Mouse (Mus musculus) thymus, postnatal 4 days (tissue): ENCODE results near the gene Gm20503.

Experiments used
- DNase-seq: peaks from one replicate; pipeline ENCODE4 v3.0.0; 2021

Gene Gm20503

DNA sequence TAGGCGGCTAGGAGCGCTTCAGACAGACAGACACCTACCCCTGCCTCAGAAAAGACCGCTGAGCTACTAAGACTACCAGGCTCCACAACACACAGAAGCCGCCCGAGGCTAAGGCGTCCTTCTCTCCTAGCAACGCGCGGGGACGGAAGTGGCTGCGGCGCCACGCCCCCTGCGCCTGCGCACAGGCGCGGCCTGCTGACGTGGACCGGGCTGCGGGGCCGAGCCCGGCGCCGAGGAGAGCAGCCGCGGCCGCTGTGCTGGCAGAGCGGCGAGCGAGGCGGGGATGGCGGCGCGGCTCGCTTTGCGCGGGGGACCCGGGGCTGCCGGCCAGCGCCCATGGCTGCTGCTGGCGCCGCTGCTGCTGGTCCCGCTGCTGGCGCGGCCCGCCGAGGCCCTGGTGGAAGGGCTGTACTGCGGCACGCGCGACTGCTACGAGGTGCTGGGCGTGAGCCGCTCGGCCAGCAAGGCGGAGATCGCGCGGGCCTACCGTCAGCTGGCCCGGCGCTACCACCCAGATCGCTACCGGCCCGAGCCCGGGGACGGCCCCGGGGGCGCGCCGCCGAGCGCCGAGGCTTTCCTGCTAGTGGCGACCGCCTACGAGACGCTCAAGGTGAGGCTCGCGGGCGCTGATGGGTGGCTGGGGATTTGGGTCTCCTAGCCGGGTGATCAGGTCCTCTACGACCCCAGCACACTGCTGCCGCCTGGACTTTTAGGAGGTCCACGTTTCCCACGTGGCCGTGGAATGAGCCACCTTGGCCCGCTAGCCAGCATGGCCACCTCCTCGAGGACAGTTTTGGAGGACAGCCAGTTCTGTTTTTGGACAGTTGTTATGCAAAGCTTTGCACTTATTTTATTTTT lies at the start of gene Gm20503:
Gm20503 (plus strand) TSS at position 263 of the 858 bp plus-strand sequence.
- DNase-seq: peak; percentile 94

DNA sequence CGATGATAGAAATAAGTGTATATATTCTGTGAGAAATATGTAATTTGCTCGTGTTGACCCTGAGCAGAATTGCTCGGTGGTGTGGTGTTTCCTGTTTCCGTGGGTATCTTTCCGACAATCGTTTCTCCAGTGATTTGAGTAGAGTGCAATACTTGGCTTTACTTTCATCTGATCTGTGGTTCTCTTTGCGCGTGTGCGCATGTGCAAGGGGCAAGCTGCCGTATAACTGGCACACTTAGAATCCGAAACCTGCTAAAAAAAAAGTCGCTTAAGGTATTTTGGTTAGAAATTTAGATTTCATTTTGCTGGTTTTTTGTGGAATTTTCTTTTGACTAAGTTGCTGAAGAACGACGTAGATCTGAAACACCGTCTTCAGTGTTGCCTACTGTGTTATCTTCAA lies 41.3 kb upstream of the Gm20503 start:
- no peak for DNase-seq

- no peak for DNase-seq
Measured at GRCm38 (mm10) chr4:58963271-58963670, 39.7 kb upstream of the Gm20503 start.

DNA sequence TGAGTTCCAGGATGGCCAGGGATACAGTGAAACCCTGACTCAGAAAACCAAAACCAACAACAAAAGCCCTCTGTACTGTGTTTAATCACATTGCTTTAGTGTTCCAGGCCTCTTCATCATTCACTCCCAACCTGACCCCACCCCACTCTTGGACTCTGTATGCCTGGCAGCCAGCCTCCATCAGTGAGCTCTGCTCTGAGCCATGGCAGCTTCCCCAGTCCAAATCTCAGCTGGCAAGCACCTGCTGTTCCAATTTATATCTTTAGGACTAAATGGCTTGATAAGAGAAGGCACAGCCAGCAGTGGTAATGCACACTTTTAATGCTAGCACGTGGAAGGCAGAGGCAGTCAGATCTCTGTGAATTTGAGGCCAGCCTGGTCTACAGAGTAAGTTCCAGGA lies 37.9 kb upstream of the Gm20503 start:
- DNase-seq: no peak

GRCm38 (mm10) chr4:58970678-58971077 lies 32.3 kb upstream of the Gm20503 start:
- DNase-seq: no peak

- peak; percentile 2 for DNase-seq
Measured at GRCm38 (mm10) chr4:58975711-58976110, 27.3 kb upstream of the Gm20503 start.

GRCm38 (mm10) chr4:58981421-58981820 lies 21.6 kb upstream of the Gm20503 start:
- no peak for DNase-seq

- no peak for DNase-seq
Measured at GRCm38 (mm10) chr4:58982806-58983205, 20.2 kb upstream of the Gm20503 start.

- peak; percentile 92 for DNase-seq
Measured at GRCm38 (mm10) chr4:58985157-58985648, 17.8 kb upstream of the Gm20503 start.

GRCm38 (mm10) chr4:58986540-58987190 lies 16.3 kb upstream of the Gm20503 start, which contains the start of gene Ptgr1:
Ptgr1 (minus strand) TSS chr4:58987119.
- DNase-seq: peak; percentile 94

- DNase-seq: no peak
Measured at GRCm38 (mm10) chr4:58989303-58989898, 13.6 kb upstream of the Gm20503 start.

DNA sequence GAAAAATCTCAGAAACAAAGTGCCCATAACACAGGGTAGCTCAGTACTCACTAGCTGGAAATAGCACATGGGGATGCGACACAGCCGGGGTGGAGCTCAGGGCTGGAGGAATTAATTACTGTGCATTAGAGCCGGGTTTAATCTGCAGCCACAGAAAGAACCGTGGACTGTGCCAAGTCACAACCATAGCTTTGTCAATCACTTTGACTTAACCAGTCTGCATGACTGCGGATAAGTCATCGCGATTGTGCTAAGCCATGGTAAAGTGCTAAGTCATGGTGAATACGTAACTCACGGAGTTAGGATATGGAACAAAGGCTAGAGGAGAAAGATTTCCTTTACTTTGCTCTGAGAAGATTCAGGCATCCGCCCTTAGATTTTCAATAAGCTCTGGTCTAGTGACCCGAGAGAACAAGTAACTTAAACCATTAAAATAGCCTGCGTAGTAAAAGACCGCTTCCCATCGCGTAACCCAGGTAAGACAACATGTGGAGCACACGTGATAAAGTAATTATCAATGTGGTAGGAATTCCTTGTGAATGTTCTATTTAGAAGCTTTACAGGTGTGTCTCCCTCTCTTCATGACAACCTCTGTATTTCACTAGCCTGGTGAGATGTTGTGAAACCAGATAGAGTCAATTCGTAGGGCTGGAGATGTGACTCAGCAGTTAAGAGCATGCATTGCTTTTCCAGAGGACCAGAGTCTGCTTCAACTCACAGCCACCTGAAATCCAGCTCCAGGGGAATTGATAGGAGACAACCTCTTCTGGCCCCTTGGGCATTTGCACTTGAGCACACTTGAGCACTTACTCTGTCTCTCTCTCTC lies 12.2 kb upstream of the Gm20503 start:
- DNase-seq: no peak

GRCm38 (mm10) chr4:58992195-58992594 lies 10.8 kb upstream of the Gm20503 start:
- DNase-seq: no peak

GRCm38 (mm10) chr4:58994762-58995161 lies 8.2 kb upstream of the Gm20503 start, which contains the start of gene Dnajc25:
Dnajc25 (plus strand) TSS chr4:58995062.
- no peak for DNase-seq

DNA sequence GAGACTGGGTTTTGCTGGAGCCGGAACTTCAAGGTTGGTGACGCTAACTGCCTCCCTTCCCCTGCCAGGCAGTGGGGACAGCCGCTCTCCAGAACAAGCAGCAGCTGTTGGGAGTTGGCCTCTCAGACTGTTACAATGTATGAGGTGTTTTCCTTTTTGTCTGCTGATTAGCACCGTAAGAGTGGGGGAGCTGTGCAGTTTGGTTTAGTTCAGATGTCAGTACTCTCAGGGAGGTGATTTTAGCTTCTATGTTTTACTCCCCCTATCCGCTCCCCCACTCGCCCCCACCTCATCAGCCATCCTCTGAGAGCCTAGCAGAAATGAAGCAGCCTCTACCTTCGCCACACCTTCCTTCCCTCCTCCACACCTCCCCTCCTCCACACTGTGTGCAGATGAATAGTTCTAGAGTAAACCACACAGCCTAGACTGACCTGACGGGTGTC lies 7.7 kb upstream of the Gm20503 start:
- DNase-seq: no peak

DNA sequence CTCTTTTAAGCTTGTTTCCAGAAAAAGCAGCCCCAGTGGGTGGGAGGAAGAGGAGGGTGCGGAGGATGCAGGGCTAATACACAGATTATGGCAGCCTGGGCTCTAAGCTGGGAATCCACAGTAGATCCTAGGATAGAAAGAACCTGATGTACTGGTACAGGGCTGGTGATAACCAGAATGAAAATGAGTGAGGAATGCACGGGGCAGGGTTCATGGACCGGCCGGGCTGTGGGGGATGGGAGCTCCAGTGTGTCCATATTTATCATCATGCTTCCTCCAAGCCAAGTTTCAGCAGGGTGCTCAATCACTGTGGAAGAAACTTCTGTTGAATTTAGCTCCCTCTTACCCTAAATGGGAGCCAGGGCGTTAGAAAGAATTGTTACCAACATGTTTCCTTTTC lies 5.9 kb upstream of the Gm20503 start:
- no peak for DNase-seq

DNA sequence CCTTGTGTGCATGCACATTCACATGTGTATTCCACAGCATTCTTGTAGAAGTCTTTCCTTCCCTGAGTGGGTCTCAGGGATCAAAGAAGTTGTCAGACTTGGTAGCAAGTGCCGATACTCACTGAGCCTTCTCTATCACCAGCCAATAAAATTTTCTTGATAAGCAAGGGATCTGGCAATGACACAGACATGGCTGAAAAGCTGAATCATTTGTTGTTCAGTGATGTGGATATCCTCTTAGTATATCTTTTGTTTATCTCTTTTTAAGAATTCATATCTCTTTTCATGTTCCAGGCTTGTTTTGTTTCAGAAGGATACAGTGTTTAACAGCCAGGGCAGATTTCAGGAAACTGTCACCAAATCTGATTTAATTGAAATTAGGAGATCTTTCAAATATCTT lies 4.3 kb upstream of the Gm20503 start:
- DNase-seq: no peak

GRCm38 (mm10) chr4:58999686-59000085 lies 3.3 kb upstream of the Gm20503 start:
- DNase-seq: peak; percentile 84

GRCm38 (mm10) chr4:59000614-59001013 lies 2.4 kb upstream of the Gm20503 start:
- DNase-seq: peak; percentile 76

GRCm38 (mm10) chr4:59003806-59004200 lies 793 bp downstream of the Gm20503 start:
- no peak for DNase-seq

- no peak for DNase-seq
Measured at GRCm38 (mm10) chr4:59006211-59006610, 3.2 kb downstream of the Gm20503 start.

DNA sequence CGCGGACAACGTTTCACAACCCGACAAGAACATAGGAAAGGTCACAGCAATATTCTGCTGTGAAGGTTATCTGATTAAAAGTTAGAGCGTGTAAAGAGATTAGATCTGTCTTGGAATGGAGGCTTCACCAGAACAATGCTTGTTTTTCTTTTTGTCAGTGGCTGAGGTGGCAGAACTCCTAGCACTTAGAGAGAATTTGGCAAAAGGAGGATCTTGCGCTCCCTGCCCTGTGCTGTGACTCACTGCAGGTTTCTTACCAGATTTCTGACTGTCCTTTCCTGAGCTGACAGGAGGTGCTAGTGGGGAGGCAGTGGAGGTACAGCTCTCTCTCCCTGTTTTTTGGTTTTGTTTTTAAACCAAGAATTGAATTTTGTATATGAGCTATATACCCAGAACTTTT lies 4.0 kb downstream of the Gm20503 start:
- DNase-seq: no peak

DNA sequence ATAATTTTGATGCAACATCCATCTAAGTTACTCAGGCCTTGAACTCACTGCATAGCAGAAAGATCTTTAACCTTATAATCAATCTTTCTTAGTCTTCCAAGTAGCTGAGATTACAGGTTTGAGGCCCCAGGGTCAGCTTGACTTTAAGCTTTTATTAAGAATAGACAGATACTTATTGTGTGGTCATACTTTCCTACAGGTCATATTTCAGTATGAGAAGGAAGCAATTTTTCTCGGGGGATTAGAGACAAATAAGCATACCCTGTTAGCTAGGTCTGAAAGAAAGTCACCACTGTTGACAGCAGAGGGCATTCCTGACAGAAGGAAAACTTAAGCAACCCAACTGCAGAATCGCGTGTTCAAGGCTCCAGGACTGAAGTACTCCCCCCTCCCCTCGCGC lies 5.0 kb downstream of the Gm20503 start:
- DNase-seq: no peak
